Mouse (Mus musculus): Measurements from ENCODE around the gene Plekha6.

Gene Plekha6

DNA sequence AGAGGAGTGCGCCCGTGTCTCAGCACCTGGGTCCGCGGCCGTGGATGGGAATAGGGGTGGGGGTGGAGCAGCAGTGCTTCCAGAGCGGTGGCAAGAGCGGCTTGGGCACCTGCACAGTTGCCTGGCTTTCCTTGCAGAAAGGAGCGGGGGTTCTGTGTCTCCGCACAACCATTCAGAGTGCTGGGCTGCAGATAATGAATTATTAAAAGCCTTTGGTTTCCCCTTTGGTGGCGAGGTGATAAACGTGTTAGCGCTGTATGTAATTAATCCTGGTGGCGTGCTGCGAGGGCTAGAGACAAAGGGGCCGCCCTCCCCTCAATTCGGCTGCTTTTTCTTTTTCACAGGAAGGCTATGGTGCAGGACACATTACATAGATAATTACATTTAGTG is 18.7 kb downstream of the Plekha6 start:
- DNase-seq: no peak

GRCm38 (mm10) chr1:133183141-133183925 is 19.3 kb downstream of the Plekha6 start:
- DNase-seq: no peak

GRCm38 (mm10) chr1:133187948-133188680 is 24.1 kb downstream of the Plekha6 start:
- no peak for DNase-seq

DNA sequence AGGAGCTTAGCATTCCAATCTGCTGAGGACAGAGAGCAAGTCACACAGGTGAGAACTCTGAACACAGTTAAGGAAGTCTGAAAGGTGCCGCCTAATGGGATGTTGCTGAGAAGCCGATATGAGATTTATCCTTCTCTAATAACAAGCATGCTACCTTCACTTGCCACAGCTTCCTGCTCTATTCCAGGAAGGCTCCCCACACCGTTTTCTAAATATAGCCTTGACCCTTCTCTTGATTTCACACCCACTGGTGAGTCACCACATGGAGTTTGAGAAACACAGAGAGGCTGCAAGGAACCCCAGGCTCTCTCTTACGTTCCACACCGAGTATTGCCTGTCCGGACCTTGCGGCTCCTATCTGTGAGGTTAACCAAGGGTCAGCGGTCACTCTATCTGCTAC is 24.7 kb downstream of the Plekha6 start:
- DNase-seq: no peak

DNA sequence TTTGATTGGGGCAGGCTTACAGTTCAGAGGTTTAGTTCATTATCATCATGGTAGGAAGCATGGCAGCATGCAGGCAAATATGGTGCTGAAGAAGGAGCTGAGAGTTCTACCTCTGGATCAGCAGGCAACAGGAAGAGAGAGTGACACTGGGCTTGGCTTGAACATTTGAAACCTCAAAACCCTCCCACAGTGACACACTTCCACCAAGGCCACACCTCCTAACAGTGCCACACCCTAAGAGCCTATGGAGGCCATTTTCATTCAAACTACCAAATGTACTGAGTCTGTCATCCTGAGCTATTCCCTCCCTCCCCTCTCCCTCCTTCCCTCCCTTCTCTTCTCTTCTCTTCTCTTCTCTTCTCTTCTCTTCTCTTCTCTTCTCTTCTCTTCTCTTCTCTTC is 25.5 kb downstream of the Plekha6 start:
- no peak for DNase-seq

GRCm38 (mm10) chr1:133190550-133190949 is 26.5 kb downstream of the Plekha6 start:
- no peak for DNase-seq

DNA sequence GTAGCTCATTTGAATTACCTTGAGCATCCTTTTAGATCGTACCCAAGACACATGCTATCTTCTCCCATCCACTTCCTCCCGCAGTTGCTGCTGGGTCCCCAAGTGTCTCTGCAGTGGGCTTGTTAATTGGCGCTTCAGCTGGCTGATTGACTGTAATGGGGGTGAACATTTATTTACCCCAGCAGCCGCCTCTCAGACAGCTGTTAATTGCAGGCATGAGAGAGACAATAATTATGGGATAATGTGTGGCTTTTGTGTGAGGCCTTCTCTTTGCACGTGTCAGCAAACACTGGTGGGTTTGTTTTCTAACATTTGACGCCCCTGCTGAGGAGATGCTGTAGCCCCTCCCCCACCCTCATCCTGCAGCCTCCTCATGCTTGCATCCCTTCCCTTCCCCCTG is 32.2 kb downstream of the Plekha6 start:
- DNase-seq: no peak

DNA sequence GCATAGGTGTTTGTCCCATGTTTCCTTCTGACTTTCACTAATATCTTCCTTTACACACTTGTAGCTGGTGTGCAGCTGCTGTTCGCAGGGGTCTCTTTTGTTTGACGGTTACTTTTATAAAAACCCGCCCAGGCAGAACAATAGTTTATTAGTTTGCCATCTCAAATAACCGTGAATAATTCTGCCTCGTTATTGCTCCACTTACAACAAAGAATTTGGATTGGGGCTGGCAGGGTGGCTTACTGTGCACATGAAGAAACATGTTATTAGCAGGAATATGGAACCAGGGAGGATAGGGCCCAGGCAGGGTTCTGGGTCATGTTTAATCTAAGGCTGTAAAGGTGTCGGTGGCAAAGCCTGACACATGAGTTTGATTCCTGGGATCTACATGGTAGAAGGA is 33.3 kb downstream of the Plekha6 start:
- no peak for DNase-seq

GRCm38 (mm10) chr1:133199706-133200105 is 35.7 kb downstream of the Plekha6 start:
- DNase-seq: no peak

DNA sequence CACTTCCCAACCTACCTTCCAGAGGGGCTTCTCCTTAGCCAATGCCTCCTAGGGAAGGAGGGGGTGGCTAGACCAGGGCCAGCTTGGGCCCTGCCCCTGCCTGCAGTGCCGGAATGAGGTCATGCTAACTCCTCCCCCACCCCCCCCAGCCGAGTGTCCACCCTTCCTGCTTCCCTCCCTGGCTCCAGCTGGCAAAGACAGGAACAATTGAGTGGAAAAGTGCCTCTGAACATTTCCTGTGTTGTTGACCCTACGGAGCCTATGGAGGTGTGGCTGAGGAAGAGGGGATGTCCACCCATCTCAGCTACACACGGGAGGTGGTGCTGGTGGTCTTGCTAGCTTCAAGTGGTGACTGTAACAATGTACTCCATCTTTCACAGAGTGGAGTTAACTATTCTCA is 37.5 kb downstream of the Plekha6 start:
- DNase-seq: peak; percentile 76

DNA sequence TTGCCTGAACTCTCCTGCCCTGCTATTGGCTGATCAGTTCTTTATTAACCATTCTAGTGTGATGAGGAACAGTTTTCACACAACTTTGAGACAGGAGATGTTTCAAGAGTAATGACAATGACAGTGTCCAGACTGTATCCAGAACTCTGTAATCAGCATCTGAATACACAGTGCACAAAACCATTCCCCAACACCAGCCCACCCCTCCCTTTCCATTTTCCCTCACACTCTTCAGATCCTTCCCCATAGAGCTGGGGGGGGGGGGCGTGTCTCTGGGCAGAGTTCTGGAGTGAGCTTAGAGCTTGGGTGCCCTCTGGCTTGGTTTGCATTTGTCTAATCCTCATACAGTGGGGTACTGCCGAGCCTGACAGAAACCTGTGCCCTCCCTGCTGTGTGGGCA is 39.7 kb downstream of the Plekha6 start:
- no peak for DNase-seq

- peak; percentile 61 for DNase-seq
Measured at GRCm38 (mm10) chr1:133204341-133204849, 40.4 kb downstream of the Plekha6 start.

- DNase-seq: peak; percentile 44
Measured at GRCm38 (mm10) chr1:133204985-133205384, 41.0 kb downstream of the Plekha6 start.

- DNase-seq: no peak
Measured at GRCm38 (mm10) chr1:133208086-133208815, 44.2 kb downstream of the Plekha6 start.

DNA sequence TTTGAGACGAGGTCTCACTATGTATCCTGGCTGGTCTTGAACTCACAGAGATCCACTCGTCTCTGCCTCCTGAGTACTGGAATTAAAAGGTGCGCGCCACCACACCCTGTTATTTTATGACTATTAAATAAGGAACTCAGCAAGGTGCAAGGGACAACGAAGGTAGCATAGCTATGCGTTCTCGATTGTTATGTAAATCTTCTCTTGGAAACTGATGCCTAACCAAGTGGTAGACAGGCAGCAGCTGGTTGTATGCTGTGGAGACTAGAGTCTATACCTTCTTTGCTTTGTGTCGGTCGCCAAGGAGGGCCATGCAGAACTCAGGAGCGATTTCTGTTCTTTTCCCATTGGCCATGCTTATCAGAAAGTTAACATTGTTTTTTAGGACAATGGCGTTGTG is 45.0 kb downstream of the Plekha6 start:
- DNase-seq: no peak

DNA sequence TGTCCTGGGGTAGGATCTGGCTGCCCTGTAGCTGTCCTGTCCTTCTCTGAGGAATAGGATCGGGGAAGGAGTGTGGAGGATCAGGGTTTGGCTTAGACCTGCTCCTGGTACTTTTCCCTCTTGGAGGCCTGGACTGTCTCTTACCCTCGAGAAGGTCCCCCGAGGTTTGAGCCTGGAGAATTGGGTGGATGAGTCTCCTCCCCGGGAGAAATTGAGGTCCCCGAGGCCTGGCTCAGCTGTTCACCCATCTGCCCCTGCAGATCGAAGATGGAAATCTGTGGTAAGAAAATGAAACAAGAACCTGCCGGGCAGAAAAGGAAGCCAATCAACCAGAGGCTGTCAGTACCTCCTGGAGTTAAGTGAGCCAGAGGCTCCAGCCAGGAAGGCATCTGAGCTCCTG is 45.5 kb downstream of the Plekha6 start:
- no peak for DNase-seq

- DNase-seq: no peak
Measured at GRCm38 (mm10) chr1:133209901-133210516, 46.0 kb downstream of the Plekha6 start.

- DNase-seq: no peak
Measured at GRCm38 (mm10) chr1:133210766-133211165, 46.8 kb downstream of the Plekha6 start.

DNA sequence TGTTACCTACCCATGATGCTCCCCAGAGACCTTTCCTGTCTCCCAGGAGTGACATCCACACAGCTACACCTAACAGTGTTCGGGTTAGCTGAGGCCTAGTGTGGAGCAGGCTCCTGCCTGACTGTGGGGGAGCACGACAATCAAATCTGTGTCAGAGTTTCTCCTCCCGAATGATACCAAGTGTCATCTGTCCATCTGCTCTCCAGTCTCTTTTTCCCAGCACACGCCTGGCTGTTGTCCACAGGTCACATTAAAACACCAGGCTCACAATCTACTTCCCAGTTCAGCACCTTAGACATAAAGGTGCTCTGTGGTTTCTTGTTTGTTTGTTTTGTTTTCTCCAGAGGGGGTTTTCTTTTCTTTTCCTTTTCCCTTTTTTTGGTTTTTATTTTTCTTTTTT is 48.3 kb downstream of the Plekha6 start:
- no peak for DNase-seq

- DNase-seq: no peak
Measured at GRCm38 (mm10) chr1:133213098-133213497, 49.1 kb downstream of the Plekha6 start.

GRCm38 (mm10) chr1:133213901-133214300 is 49.9 kb downstream of the Plekha6 start:
- DNase-seq: no peak

DNA sequence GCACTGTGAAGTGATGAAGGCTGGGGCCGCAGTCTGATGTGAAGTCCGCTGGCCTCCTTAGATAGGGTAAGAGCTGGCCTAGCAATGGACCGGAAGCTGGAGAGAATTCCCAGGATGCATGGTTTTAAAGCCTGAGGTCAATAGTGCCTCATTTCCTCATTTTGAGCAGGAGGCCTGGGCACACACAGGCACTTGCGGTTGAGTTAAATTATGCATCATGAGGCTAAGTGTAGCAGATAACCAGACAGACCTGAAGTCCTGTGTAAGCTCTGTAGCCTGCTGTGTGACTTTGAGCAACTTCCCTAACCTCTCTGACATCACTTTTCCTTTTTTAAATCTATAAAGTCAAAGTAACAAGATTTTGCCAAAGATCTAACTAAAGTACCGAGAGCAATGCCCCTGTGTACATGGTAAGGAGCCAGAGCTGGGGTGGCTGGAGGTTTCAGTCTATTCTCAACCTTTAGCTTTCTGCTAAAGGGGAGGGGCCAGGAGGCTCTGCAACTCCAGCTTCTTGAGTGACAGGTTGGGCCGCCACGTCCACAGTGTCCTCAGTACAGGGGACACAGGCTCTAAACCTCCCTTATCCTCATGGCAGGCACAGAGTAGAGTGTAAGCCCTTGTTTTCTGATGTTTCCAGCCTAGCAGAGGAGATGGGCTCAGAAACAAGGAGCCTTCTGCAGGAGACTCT is 50.8 kb downstream of the Plekha6 start:
- no peak for DNase-seq

- no peak for DNase-seq
Measured at GRCm38 (mm10) chr1:133215360-133215700, 51.3 kb downstream of the Plekha6 start.
